Mouse (Mus musculus): ENCODE measurements at regions not wholly inside any gene's neighbourhood (a gene's known extent, or its start where the extent isn't known, plus 50 kb on each side); places are given as distances from the start of the nearest gene placed in this dataset.
"Not testable (repeated sequence)": the region's sequence is repeated elsewhere in the genome, so short reads cannot be mapped to it uniquely, and the experiment has no call there.

- not testable (repeated sequence) for H3K4me2 ChIP-seq (replicated peaks); H3K27ac ChIP-seq (replicated peaks); H3K4me3 ChIP-seq (replicated peaks); H3K9me3 ChIP-seq (replicated peaks); H3K27me3 ChIP-seq; H3K36me3 ChIP-seq; H3K9ac ChIP-seq; H3K4me1 ChIP-seq
- WGBS, result 60% methylated on average over 3 of the region's 3 CpGs
- peak; percentile 69 for ATAC-seq (ENCODE audit: insufficient number of reproducible peaks, low FRiP score, low TSS enrichment, low read depth)
Observed at GRCm38 (mm10) chr8:71823655-71824622, 57.9 kb upstream of the Zfp709 start.

GRCm38 (mm10) chr8:71822749-71823148 lies 59.1 kb upstream of the Zfp709 start:
- H3K36me3 ChIP-seq; H3K9ac ChIP-seq; H3K27ac ChIP-seq (replicated peaks); H3K4me1 ChIP-seq; ATAC-seq (ENCODE audit: insufficient number of reproducible peaks, low FRiP score, low TSS enrichment, low read depth); H3K4me2 ChIP-seq (replicated peaks); H3K27me3 ChIP-seq; H3K4me3 ChIP-seq (replicated peaks); H3K9me3 ChIP-seq (replicated peaks): not testable (repeated sequence)
- WGBS, result 59% methylated on average over 1 of the region's 1 CpGs

- WGBS, result 83% methylated on average over 8 of the region's 8 CpGs
- peak; percentile 69 for ATAC-seq (ENCODE audit: insufficient number of reproducible peaks, low FRiP score, low TSS enrichment, low read depth)
Observed at GRCm38 (mm10) chr8:71819936-71820335, 61.9 kb upstream of the Zfp709 start.

GRCm38 (mm10) chr8:71819381-71819780 lies 62.4 kb upstream of the Zfp709 start:
- H3K9ac ChIP-seq; H3K36me3 ChIP-seq; H3K4me3 ChIP-seq (replicated peaks); H3K4me1 ChIP-seq; H3K27me3 ChIP-seq; H3K9me3 ChIP-seq (replicated peaks); H3K27ac ChIP-seq (replicated peaks); H3K4me2 ChIP-seq (replicated peaks): not testable (repeated sequence)
- WGBS, result 88% methylated on average over 9 of the region's 9 CpGs
- peak; percentile 78 for ATAC-seq (ENCODE audit: insufficient number of reproducible peaks, low FRiP score, low TSS enrichment, low read depth)

More at GRCm38 (mm10) chr8:71819936-71820335, 61.9 kb upstream of the Zfp709 start:
- H3K4me3 ChIP-seq (replicated peaks); H3K27me3 ChIP-seq; H3K4me2 ChIP-seq (replicated peaks); H3K4me1 ChIP-seq; H3K36me3 ChIP-seq; H3K27ac ChIP-seq (replicated peaks); H3K9me3 ChIP-seq (replicated peaks); H3K9ac ChIP-seq: not testable (repeated sequence)

GRCm38 (mm10) chr8:71816272-71817034 lies 65.4 kb upstream of the Zfp709 start:
- H3K4me3 ChIP-seq (replicated peaks); H3K4me1 ChIP-seq; H3K4me2 ChIP-seq (replicated peaks); H3K9ac ChIP-seq; H3K9me3 ChIP-seq (replicated peaks); ATAC-seq (ENCODE audit: insufficient number of reproducible peaks, low FRiP score, low TSS enrichment, low read depth); H3K36me3 ChIP-seq; H3K27ac ChIP-seq (replicated peaks); H3K27me3 ChIP-seq: not testable (repeated sequence)
- WGBS, result 87% methylated on average over 20 of the region's 20 CpGs

GRCm38 (mm10) chr8:71815813-71816212 lies 66.0 kb upstream of the Zfp709 start:
- not testable (repeated sequence) for H3K9ac ChIP-seq; H3K4me2 ChIP-seq (replicated peaks); H3K27ac ChIP-seq (replicated peaks); H3K4me1 ChIP-seq; ATAC-seq (ENCODE audit: insufficient number of reproducible peaks, low FRiP score, low TSS enrichment, low read depth); H3K27me3 ChIP-seq; H3K36me3 ChIP-seq; H3K4me3 ChIP-seq (replicated peaks); H3K9me3 ChIP-seq (replicated peaks)
- WGBS, result 93% methylated on average over 5 of the region's 5 CpGs

GRCm38 (mm10) chr8:71814740-71815514 lies 66.9 kb upstream of the Zfp709 start:
- not testable (repeated sequence) for H3K27me3 ChIP-seq; H3K9ac ChIP-seq; H3K36me3 ChIP-seq; ATAC-seq (ENCODE audit: insufficient number of reproducible peaks, low FRiP score, low TSS enrichment, low read depth); H3K27ac ChIP-seq (replicated peaks); H3K4me2 ChIP-seq (replicated peaks); H3K4me3 ChIP-seq (replicated peaks); H3K4me1 ChIP-seq; H3K9me3 ChIP-seq (replicated peaks)
- WGBS, result 87% methylated on average over 14 of the region's 14 CpGs

GRCm38 (mm10) chr8:71813889-71814288 lies 67.9 kb upstream of the Zfp709 start:
- not testable (repeated sequence) for H3K9ac ChIP-seq; H3K4me3 ChIP-seq (replicated peaks); H3K27ac ChIP-seq (replicated peaks); ATAC-seq (ENCODE audit: insufficient number of reproducible peaks, low FRiP score, low TSS enrichment, low read depth); H3K4me2 ChIP-seq (replicated peaks); H3K4me1 ChIP-seq; H3K36me3 ChIP-seq; H3K9me3 ChIP-seq (replicated peaks); H3K27me3 ChIP-seq
- WGBS, result 80% methylated on average over 4 of the region's 4 CpGs

GRCm38 (mm10) chr8:71813239-71813638 lies 68.6 kb upstream of the Zfp709 start:
- H3K9ac ChIP-seq; H3K36me3 ChIP-seq; H3K4me2 ChIP-seq (replicated peaks); ATAC-seq (ENCODE audit: insufficient number of reproducible peaks, low FRiP score, low TSS enrichment, low read depth); H3K27me3 ChIP-seq; H3K4me3 ChIP-seq (replicated peaks); H3K27ac ChIP-seq (replicated peaks); H3K4me1 ChIP-seq; H3K9me3 ChIP-seq (replicated peaks): not testable (repeated sequence)
- WGBS, result 90% methylated on average over 8 of the region's 8 CpGs

GRCm38 (mm10) chr8:71807788-71808187 lies 74.0 kb upstream of the Zfp709 start:
- H3K27me3 ChIP-seq; H3K36me3 ChIP-seq; ATAC-seq (ENCODE audit: insufficient number of reproducible peaks, low FRiP score, low TSS enrichment, low read depth); H3K27ac ChIP-seq (replicated peaks); H3K4me1 ChIP-seq; H3K4me3 ChIP-seq (replicated peaks); H3K9ac ChIP-seq; H3K4me2 ChIP-seq (replicated peaks); H3K9me3 ChIP-seq (replicated peaks): not testable (repeated sequence)
- 79% methylated on average over 3 of the region's 4 CpGs for WGBS

GRCm38 (mm10) chr8:71804586-71804985 lies 77.2 kb upstream of the Zfp709 start:
- H3K9me3 ChIP-seq (replicated peaks); H3K9ac ChIP-seq; ATAC-seq (ENCODE audit: insufficient number of reproducible peaks, low FRiP score, low TSS enrichment, low read depth); H3K4me2 ChIP-seq (replicated peaks); H3K27me3 ChIP-seq; H3K36me3 ChIP-seq; H3K4me3 ChIP-seq (replicated peaks); H3K27ac ChIP-seq (replicated peaks); H3K4me1 ChIP-seq: not testable (repeated sequence)
- 60% methylated on average over 1 of the region's 1 CpGs for WGBS

All from embryonic facial prominence, embryonic 15.5 days (tissue).